Mouse (Mus musculus) forebrain, embryonic 14.5 days (tissue): Measurements from ENCODE around the gene Atp5g2. TPM values are rescaled to one million over a fixed set of nuclear protein-coding genes. Genes with fewer than 3 reads are reported as not detected.
A peak's percentile ranks its signal among the peaks of the same experiment; 100 is the strongest.
"Not testable (repeated sequence)": the region's sequence is repeated elsewhere in the genome, so short reads cannot be mapped to it uniquely, and the experiment has no call there.

Source experiments
- ATAC-seq: fragments of 200-750 bp; cut with Nextera tagmentation; 2 replicates; pipeline ENCODE4 v1.8.0; 2017; ENCODE audit warnings: mild to moderate bottlenecking, moderate library complexity
- DNase-seq: peaks from one replicate; pipeline ENCODE4 v3.0.0-alpha.2; 2015; ENCODE audit warnings: low spot score
- H3K27ac ChIP-seq: fragments of 300-500 bp; sonication (generic); 2 replicates; pipeline ENCODE4 v1.5.1; 2014; ENCODE audit warnings: low read depth, mild to moderate bottlenecking, control low read depth, low read length, moderate library complexity
- H3K27me3 ChIP-seq: fragments of 300-500 bp; sonication (generic); replicated peaks from 2 replicates; pipeline ENCODE4 v1.6.1; 2014; ENCODE audit warnings: low read length, control low read depth, mixed read lengths; ENCODE audit not compliant: control insufficient read depth, insufficient read depth
- H3K36me3 ChIP-seq: fragments of 300-500 bp; sonication (generic); 2 replicates; pipeline ENCODE4 v1.6.1; 2014; ENCODE audit warnings: low read length, control low read depth; ENCODE audit not compliant: control insufficient read depth, insufficient read depth
- H3K4me1 ChIP-seq: fragments of 300-500 bp; sonication (generic); 2 replicates; pipeline ENCODE4 v1.6.1; 2014; ENCODE audit warnings: antibody characterized with exemption, low read length, control low read depth; ENCODE audit not compliant: control insufficient read depth, insufficient read depth
- H3K4me2 ChIP-seq: fragments of 300-500 bp; sonication (generic); 2 replicates; pipeline ENCODE4 v1.6.1; 2014; ENCODE audit warnings: mild to moderate bottlenecking, control low read depth, low read length
- H3K4me3 ChIP-seq: fragments of 300-500 bp; sonication (generic); 2 replicates; pipeline ENCODE4 v1.5.1; 2014; ENCODE audit warnings: low read depth, low read length, control low read depth
- H3K9ac ChIP-seq: fragments of 300-500 bp; sonication (generic); 2 replicates; pipeline ENCODE4 v1.6.1; 2014; ENCODE audit warnings: mild to moderate bottlenecking, low read length, control low read depth, moderate library complexity
- H3K9me3 ChIP-seq: fragments of 300-500 bp; sonication (generic); replicated peaks from 2 replicates; pipeline ENCODE4 v1.6.1; 2016; ENCODE audit warnings: low read length, control low read depth, mixed read lengths; ENCODE audit not compliant: control insufficient read depth
- WGBS: fragments of 180-500 bp; shearing (Covaris S2); extraction: QIAGEN DNeasy Blood & Tissue Kit; methylation state at CpG from one replicate; pipeline ENCODE4 v1.1.7; 2014; 5-methylcytosine and 5-hydroxymethylcytosine counted together
- polyA plus RNA-seq: library from polyadenylated mRNA; unstranded; fragments of >200 nt; fragmentation: Nextera tagmentation; extraction: Ambion mirVana; gene quantifications from 2 replicates; pipeline ENCODE4 v1.2.1, GENCODE M21; 2014

The Atp5g2 gene
- polyA plus RNA-seq, 1 experiment from 2014 or later: 88.3 TPM

DNA sequence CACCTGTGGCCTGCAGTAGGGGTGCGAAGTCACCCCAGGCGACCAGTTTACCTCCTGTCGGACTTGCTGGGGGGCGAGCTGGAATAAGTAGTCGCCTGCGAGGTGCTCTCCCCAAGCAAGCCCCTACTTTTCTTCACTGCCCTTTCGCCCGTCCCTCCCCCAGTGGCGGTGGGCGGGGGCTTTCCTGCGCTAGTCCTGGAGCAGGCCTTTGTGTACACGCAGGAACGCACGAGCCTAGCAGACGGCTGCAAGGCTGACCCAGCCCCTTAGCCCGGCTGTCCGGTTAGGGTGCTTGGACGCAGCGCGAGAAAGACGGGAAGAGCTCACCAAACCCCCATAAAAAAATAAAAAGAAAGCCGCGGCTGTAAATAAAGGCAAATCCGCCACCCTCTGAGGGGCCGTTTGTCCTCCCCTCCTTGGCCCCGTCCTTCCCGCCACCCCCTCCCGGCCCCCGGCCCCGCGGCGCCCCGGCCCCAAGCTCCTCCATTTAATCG, 384 bp downstream of the Atp5g2 start:
- H3K27ac ChIP-seq: peak overlapping the region; percentile 99
- DNase-seq (peak; percentile 81), ATAC-seq (peak; percentile 65)
- H3K36me3 ChIP-seq: peaks cover 17% of the 10 kb centered on the region
- 1% methylated on average over 28 of the region's 34 CpGs for WGBS
- peak overlapping the region; percentile 47 for H3K4me3 ChIP-seq
- H3K9ac ChIP-seq: peak overlapping the region; percentile 90
- H3K4me1 ChIP-seq: peaks cover 22% of the 10 kb centered on the region
- H3K4me2 ChIP-seq: peak overlapping the region; percentile 66
- H3K27me3 ChIP-seq: no peaks in the 10 kb centered on the region
- no peaks in the 10 kb centered on the region for H3K9me3 ChIP-seq

DNA sequence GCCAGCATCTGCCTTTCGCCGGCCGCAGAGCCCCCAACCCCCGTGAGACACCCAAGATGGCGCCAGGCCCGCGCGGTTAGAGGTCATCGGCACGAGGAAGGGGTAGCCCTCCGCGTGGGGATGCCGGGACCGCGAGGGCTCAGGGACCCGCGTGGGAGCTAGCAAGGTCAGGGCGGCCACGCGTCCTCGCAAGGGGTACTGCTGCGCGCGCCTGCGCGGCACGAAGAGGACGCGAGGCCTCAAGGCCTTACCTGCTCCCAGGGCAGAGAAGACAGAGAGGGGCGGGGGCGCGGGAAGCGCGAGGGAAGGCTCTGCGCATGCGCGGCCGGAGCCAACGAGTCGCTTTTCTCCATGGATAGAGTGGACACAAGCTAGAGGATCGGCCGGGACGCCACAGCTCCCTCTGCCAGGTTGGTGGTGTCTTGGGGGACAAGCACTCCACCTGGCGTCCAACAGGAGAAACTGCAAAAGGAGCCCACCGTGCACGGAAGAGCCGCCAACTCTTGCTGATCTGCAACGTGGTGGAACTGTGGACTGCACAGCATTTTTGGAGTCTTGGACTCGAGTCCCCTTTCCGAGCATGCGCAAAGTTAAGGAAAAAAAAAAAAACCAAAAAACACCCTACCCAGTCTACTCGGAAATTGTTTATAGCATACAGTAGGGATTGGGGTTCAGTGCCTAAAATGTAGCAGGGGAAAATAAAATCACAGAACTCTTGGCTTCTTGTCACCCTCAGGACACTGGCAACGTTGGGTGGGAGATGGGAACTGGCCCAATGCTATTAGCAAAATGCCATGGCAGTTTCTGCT, 1.2 kb downstream of the Atp5g2 start:
- Histone ChIP-seq H3K4me1 (peaks cover 22% of the 10 kb centered on the region), H3K27me3 (no peaks in the 10 kb centered on the region), H3K36me3 (peaks cover 23% of the 10 kb centered on the region), H3K27ac (peak overlapping the region; percentile 99), H3K9ac (peak overlapping the region; percentile 97), H3K9me3 (no peaks in the 10 kb centered on the region), H3K4me3 (peak overlapping the region; percentile 82), H3K4me2 (peak overlapping the region; percentile 96)
- DNase-seq (peak; percentile 99), ATAC-seq (peak; percentile 91)
- under 1% methylated on average over 49 of the region's 53 CpGs for WGBS

DNA sequence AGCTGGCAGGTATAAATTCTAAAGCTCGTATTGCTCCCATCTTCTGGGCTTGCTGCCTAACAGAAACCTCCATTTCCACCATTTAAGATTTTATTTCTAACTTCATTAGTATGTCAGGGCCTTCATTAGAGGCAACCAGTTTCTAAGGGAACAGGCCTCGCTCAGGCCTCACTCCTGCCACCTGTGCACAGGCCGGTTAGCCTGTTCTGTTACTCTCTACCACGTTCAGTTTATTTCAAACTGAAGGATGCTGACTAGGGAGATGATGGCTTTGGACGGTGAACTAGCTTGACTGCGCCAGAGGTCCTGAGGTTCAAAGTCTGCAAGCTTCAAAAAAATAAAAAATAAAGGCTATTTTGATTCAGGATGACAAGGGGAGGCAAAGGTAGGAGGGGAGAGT, 1.9 kb downstream of the Atp5g2 start:
- peak overlapping the region; percentile 82 for H3K4me3 ChIP-seq
- H3K9ac ChIP-seq: peak overlapping the region; percentile 97
- no peak for DNase-seq
- ATAC-seq: no peak
- 10% methylated on average over 6 of the region's 6 CpGs for WGBS
- peaks cover 22% of the 10 kb centered on the region for H3K4me1 ChIP-seq
- peak overlapping the region; percentile 96 for H3K4me2 ChIP-seq
- H3K9me3 ChIP-seq: no peaks in the 10 kb centered on the region
- H3K36me3 ChIP-seq: peaks cover 28% of the 10 kb centered on the region
- no peaks in the 10 kb centered on the region for H3K27me3 ChIP-seq
- peak overlapping the region; percentile 90 for H3K27ac ChIP-seq

DNA sequence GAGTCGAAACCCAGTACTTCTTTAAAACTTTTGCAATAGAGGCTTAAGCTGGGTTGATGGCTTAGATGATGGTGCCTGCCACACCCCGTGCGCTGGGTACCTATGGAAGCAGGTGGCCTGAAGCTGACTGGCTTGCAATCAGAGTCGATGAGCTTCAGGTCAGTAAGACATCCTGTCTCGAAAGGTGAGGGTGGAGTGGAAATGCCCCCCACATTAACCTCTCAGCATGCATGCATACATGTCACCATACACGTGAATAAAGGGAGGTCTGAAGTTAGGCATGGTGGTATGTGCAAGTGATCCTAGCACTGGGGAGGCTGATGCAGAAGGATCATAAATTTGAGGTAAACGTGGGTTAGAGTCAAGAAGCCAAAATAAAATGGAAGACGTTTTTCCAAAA, 2.6 kb downstream of the Atp5g2 start:
- peak overlapping the region; percentile 82; the same call in 1 of the 2 replicates for H3K4me3 ChIP-seq
- 89% methylated on average over 8 of the region's 8 CpGs for WGBS
- H3K9me3 ChIP-seq: no peaks in the 10 kb centered on the region
- H3K27me3 ChIP-seq: no peaks in the 10 kb centered on the region
- no peak overlapping the region for H3K27ac ChIP-seq
- H3K36me3 ChIP-seq: peaks cover 35% of the 10 kb centered on the region
- peaks cover 22% of the 10 kb centered on the region for H3K4me1 ChIP-seq
- ATAC-seq (no peak), DNase-seq (no peak)
- H3K4me2 ChIP-seq: peak overlapping the region; percentile 96
- H3K9ac ChIP-seq: no peak overlapping the region

- ATAC-seq (peak; percentile 58; the same call in 1 of the 2 replicates), DNase-seq (peak; percentile 59)
- peaks cover 9% of the 10 kb centered on the region; the same call in 1 of the 2 replicates for H3K4me1 ChIP-seq
- H3K9ac ChIP-seq: no peak overlapping the region
- H3K4me2 ChIP-seq: no peak overlapping the region
- H3K36me3 ChIP-seq: peaks cover 69% of the 10 kb centered on the region
- no peaks in the 10 kb centered on the region for H3K27me3 ChIP-seq
- H3K4me3 ChIP-seq: no peak overlapping the region
- H3K27ac ChIP-seq: no peak overlapping the region
- H3K9me3 ChIP-seq: no peaks in the 10 kb centered on the region
- 49% methylated on average over 4 of the region's 4 CpGs for WGBS
These were observed 6.7 kb downstream of the Atp5g2 start for GRCm38 (mm10) chr15:102665494-102665893.

- H3K4me1 ChIP-seq: no peaks in the 10 kb centered on the region
- no peak overlapping the region for H3K27ac ChIP-seq
- WGBS: 90% methylated on average over 8 of the region's 8 CpGs
- H3K36me3 ChIP-seq: peaks cover 75% of the 10 kb centered on the region
- DNase-seq (no peak), ATAC-seq (no peak)
- no peak overlapping the region for H3K9ac ChIP-seq
- no peaks in the 10 kb centered on the region for H3K9me3 ChIP-seq
- H3K4me2 ChIP-seq: no peak overlapping the region
- no peak overlapping the region for H3K4me3 ChIP-seq
- H3K27me3 ChIP-seq: no peaks in the 10 kb centered on the region
These were observed 8.3 kb downstream of the Atp5g2 start for GRCm38 (mm10) chr15:102663825-102664224.

- not testable (repeated sequence) for H3K9ac ChIP-seq, H3K27ac ChIP-seq, H3K27me3 ChIP-seq, H3K9me3 ChIP-seq, H3K4me3 ChIP-seq, DNase-seq, H3K4me1 ChIP-seq, ATAC-seq, H3K4me2 ChIP-seq
- WGBS: no CpG with 5 or more reads among the region's 2 CpGs
- H3K36me3 ChIP-seq: peaks cover 67% of the 10 kb centered on the region
These were observed 9.6 kb downstream of the Atp5g2 start for GRCm38 (mm10) chr15:102662601-102663000.

DNA sequence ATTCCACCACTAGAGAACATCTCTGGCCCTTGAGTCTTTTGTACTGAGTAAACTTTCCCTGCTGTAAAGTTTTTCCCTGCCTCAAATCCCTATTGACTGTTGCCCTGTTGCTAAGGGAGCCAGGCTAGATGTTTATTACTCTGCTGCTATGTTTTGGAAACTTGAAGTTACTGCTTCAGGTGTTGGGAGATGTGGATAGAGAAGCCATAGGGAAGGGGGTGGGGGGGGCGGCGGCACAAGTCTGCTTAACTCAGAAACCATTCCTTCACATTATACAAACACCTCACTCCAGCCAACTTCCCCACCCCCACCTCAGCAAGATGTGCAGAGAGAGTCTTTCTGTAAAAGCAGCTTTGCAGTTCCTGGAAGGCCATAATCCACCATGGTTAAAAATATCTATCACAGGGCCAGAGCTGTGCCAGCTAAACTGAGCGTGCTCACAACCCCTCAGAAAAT, 14.2 kb downstream of the Atp5g2 start:
- ATAC-seq (no peak), DNase-seq (no peak)
- Histone ChIP-seq H3K4me1 (peaks cover 5% of the 10 kb centered on the region; the same call in 1 of the 2 replicates), H3K36me3 (peaks cover 24% of the 10 kb centered on the region), H3K9me3 (no peaks in the 10 kb centered on the region), H3K4me2 (no peak overlapping the region), H3K9ac (no peak overlapping the region), H3K27ac (no peak overlapping the region), H3K27me3 (no peaks in the 10 kb centered on the region), H3K4me3 (no peak overlapping the region)
- 80% methylated on average over 3 of the region's 3 CpGs for WGBS

DNA sequence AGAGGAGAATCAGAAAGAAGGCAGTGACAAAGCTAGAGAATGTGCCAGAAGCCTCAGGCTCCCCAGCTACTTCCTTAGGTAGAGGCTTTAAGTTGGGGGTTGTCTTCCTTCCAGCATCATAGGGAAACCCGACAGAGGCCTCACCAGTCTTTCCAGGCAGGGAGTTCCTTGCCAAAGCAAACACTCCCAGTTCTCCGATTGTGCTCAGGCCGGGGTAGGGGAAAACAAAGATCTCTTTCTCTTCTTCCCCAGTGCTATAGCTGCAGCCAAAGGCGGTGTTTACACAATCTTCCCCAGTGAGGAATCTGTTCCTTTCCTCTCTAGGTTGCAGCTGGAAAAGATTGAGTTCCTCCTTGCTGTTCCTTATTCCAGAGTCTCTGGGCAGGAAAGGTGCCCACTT, 15.5 kb downstream of the Atp5g2 start:
- Histone ChIP-seq H3K27ac (peak overlapping the region; percentile 24; the same call in 1 of the 2 replicates), H3K9me3 (no peaks in the 10 kb centered on the region), H3K27me3 (no peaks in the 10 kb centered on the region), H3K9ac (no peak overlapping the region), H3K4me1 (peaks cover 5% of the 10 kb centered on the region; the same call in 1 of the 2 replicates), H3K4me2 (no peak overlapping the region), H3K4me3 (no peak overlapping the region), H3K36me3 (peaks cover 13% of the 10 kb centered on the region)
- no peak for ATAC-seq
- DNase-seq: peak; percentile 55
- WGBS: 6% methylated on average over 4 of the region's 4 CpGs
